Mouse (Mus musculus): ENCODE results near the gene Bmp8a.
"Not testable (repeated sequence)": the region's sequence is repeated elsewhere in the genome, so short reads cannot be mapped to it uniquely, and the experiment has no call there.

Bmp8a gene

GRCm38 (mm10) chr4:123342642-123343470 lies at the start of gene Bmp8a:
Bmp8a (minus strand) TSS chr4:123343252.
- DNase-seq: peak; percentile 79 to 84

GRCm38 (mm10) chr4:123392187-123392586 lies 49.1 kb upstream of the Bmp8a start:
- DNase-seq: peak in 1 of 2 experiments; percentile 36

GRCm38 (mm10) chr4:123385028-123385427 lies 42.0 kb upstream of the Bmp8a start:
- no peak for DNase-seq

DNA sequence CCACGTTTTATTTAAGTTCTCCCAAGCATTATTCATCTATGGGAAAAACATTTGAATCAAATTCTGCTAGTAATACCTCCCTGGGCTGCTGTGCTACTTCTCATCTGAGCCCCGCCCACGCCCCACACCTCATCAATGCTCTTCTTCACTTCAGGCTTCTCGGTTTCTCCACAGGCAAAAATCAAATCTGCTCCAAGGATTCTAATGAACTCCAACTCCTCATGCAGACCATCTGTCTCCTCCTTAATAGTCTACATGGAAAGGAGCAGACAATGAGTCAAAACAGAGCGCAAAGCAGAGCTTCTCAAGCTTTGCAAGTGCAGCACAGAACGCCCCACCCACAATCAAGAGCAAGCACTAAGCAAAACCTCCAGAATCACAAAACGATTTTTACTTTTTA lies 40.1 kb upstream of the Bmp8a start:
- no peak for DNase-seq

DNA sequence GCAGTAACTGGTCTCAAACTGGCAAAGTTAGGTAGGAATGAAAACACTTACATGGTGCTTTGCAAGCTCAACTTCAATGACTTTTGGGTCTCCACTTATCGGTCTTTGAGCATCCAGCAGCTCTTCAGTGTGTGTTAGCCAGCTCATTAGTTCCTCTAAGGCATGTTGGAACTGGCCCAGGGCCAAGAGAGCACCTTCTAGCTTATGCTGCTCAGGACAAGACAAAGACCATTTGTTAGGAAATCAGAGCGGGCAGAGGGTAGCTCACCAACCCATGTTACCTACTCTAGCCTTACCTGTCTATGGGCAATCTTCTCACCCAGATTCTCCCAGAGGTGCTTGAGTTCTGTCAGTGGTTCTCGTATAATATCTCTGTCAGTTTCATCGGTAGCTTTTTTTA lies 39.0 kb upstream of the Bmp8a start:
- DNase-seq: no peak

DNA sequence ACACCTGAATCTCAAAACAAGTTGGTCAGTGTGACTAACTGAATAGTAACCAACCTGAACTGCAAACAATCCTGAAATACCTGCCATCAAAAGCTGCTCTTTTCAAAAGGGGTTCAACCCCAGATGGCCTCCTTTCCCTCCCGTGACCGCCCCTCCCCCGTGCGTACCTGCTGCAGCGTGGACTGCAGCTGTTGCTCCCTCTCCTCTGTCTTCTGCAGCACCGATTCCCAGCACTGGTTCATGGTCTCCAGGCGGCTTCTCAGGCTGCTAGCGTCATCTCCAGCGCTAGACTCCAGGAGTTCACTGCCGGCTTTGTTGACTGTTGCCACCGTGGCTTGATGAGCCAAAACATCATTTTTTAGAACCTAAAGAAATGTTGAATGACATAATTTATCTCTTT lies 38.5 kb upstream of the Bmp8a start:
- DNase-seq: no peak

GRCm38 (mm10) chr4:123376031-123376430 lies 33.0 kb upstream of the Bmp8a start:
- no peak for DNase-seq

- no peak for DNase-seq
Observed at GRCm38 (mm10) chr4:123374316-123375008, 31.4 kb upstream of the Bmp8a start.

DNA sequence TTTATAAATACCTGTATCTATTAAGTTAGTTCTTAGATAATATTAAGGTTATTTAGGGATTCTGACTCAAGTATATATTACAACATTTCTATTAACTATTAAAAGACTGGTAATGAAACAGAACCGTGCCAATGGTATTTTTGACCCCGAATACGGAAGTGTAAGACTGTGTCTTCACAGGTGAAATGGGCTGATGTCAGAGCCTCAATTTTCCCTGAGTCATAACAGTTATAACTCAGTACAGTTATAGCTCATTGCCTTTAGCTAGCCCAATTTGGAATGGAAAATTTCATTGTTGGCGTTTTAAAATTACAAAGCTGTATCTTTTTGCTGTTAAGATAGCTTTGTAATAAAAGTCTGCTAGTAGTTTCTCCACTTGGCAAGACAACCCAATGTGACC lies 20.5 kb upstream of the Bmp8a start:
- no peak for DNase-seq

DNA sequence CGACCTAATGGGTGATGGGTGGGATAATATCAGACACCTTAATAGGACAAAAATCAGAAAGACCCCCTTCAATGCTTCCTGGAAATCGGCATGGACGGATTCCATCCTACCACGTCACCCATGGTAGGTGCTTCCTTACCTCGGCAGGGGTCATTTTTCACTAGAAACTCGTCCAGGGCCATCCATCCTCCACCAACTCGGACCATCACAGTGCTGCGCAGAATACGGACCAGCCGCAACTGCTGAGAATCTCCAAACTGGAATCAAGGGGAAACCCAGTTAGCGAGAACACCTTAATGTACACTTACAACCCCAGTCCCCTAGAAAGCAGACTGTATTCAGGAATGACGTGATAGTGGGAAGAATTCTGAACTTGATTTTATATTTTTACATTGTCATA lies 17.7 kb upstream of the Bmp8a start:
- DNase-seq: no peak

DNA sequence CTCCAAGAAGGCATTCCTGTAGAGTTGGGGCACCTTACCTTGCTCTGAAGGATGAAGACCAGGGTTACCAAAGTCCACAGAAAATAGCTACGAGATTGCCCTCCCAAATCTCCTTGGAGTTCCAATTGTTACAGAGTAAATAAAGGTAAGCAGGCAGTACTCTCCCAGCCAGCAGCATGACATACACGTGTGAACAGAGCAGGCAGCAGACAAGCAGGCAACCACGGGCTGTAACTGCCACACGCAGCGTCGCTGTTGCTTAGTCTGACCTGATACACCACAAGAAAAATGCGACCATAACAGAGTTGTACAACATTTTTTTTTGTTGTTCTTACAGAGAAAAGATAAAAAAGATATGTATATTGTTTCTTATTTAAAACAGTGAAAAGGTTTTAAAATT lies 15.6 kb upstream of the Bmp8a start:
- DNase-seq: no peak

DNA sequence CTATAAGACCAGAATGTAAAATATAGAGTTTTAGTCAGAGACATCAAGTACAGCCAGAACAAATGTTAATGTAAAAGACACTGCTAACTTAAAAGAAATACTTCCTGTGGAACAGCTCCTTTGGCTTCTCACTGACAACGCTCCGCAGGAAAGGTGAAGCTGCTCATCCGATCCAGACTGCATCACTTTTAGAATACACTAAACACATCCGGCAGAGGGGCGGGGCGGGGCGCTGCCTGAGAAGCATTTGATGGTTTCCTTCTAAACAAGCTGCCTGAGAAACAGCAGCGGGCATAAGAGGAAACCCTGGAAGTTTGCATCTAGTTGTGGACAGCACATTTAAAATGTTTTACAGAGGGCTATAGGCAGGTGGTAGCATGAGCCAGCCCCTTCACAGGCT lies 12.9 kb upstream of the Bmp8a start:
- DNase-seq: no peak

- no peak for DNase-seq
Observed at GRCm38 (mm10) chr4:123353271-123353877, 10.3 kb upstream of the Bmp8a start.

DNA sequence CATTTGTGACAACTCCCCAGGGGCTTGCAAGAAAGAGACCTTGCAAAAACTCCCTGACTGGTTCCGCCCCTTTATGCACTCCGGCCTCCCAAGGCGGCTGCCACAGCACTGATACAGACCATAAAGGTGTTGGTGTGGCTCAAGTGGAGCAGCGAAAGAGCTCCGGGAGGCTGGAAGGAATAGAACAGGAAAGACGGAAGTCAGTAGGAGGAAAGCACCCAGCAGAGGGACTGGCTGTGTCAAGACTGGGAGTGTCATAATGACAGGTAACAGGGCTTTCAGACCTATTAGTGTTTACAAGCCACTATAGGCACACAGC lies 378 bp upstream of the Bmp8a start:
- DNase-seq: no peak

- DNase-seq: no peak
Observed at GRCm38 (mm10) chr4:123342091-123342641, 886 bp downstream of the Bmp8a start.

GRCm38 (mm10) chr4:123340232-123340631 lies 2.8 kb downstream of the Bmp8a start:
- DNase-seq: no peak

GRCm38 (mm10) chr4:123337693-123338092 lies 5.4 kb downstream of the Bmp8a start:
- DNase-seq: no peak

- no peak for DNase-seq
Observed at GRCm38 (mm10) chr4:123335796-123336585, 7.1 kb downstream of the Bmp8a start.

- DNase-seq: not testable (repeated sequence)
Observed at GRCm38 (mm10) chr4:123335244-123335643, 7.8 kb downstream of the Bmp8a start.

- DNase-seq: no peak
Observed at GRCm38 (mm10) chr4:123334177-123334576, 8.9 kb downstream of the Bmp8a start.

DNA sequence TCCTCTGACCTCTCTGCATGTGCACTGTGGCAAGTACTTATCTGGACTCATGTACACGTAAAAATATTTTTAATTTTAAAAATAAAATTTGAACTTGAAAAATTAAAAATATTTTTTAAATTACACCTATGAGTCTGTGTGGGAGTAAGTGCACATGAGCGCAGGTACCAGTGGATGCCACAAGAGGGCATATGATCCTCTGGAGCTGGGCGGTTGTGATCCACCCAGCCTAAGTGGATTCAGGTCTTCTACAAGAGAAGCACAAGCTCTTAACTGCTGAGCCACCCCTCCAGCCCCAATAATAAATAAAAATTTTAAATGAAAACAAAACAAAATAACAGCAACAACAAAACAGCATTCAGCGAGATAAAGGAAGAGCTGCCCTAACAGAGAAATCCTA lies 9.9 kb downstream of the Bmp8a start:
- no peak for DNase-seq

GRCm38 (mm10) chr4:123331961-123332360 lies 11.1 kb downstream of the Bmp8a start:
- not testable (repeated sequence) for DNase-seq

- DNase-seq: no peak
Observed at GRCm38 (mm10) chr4:123331326-123331725, 11.7 kb downstream of the Bmp8a start.

Data from lung, postnatal 4 days (tissue).